Mouse (Mus musculus) heart, adult 11 months (tissue): ENCODE results near the gene Sirt5.

Experiments used
- DNase-seq: peaks from one replicate; pipeline ENCODE4 v3.0.0; 2022

Gene Sirt5

DNA sequence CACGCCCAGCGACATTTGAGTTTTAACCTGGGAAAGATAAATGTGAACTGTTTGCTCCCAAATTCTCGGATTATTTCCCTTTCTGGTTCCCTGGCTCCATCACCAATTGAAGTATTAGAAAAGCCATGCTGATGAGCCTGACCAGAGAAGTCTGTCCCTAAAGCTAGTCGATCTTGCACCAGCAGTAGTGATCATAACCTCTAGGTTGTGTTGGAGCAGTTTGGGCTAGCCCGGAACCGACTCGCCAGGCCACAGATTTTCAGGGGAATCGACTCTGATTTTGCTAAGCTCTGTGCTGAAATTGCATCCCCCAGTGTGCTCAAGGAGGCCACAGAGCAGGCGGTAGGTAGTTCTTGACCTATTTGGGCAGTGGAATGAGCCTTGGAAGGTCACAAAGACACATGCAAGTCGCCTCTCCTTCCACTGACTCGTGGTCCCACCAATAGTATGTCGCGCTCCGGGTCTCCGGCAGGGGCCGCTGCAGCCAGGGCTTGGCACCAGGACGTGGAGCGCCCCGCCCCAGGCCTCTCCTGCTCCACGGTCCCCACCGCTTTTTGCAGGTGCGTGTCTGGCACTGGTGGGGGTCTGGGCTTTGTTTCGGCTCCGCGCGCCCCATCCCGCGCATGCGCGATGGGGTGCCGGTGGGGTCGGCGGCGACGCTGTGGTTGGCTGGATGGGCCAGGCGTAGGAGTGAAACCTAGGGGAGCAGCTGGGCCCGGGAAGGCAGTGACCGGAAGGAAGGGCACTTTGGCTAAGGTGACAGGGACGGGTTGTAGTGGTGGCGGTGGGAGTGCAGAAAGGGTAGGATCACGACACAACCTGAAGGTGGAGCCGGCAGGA is at the start of gene Sirt5:
Sirt5 (plus strand) TSS at position 512 of the 840 bp plus-strand sequence.
- peak; percentile 99 for DNase-seq

GRCm38 (mm10) chr13:43317411-43317810 is 47.9 kb upstream of the Sirt5 start:
- no peak for DNase-seq

GRCm38 (mm10) chr13:43319396-43319795 is 45.9 kb upstream of the Sirt5 start:
- no peak for DNase-seq

DNA sequence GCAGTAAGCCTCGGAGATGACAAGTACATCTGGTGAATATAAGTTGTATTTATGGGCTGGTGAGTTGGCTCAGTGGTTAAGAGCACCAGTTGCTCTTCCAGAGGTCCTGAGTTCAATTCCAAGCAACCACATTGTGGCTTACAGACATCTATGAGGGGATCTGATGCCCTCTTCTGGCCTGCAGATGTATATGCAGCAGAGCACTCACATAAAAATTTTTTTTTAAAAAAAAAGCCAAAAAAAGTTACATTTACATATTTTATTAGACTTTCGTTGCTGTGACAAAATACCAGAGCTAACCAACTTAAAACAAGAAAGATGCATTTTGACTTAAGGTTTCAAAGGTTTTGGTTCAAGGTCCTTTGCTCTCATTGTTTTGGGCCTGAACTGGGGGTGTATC is 43.8 kb upstream of the Sirt5 start:
- DNase-seq: no peak

DNA sequence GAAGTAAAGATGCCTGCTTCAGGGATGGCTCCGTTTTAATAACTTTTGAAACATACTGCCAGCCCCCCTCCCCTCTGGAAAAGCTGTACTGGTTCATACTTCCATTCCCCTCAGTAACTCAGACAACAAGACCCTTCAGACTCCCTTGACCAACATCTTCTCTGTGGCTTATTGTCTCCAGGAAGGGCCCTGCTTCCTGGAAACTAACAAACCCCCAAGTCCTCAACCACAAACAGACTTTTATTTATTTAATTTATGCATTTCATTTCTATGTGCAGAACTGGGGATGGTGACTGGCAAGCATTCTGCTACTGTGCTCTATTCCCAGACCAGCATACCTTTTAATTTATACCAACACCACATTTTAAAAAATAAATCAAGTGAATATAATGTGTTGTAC is 39.9 kb upstream of the Sirt5 start:
- no peak for DNase-seq

- no peak for DNase-seq
Measured at GRCm38 (mm10) chr13:43331721-43332444, 33.4 kb upstream of the Sirt5 start.

- DNase-seq: no peak
Measured at GRCm38 (mm10) chr13:43332591-43332990, 32.7 kb upstream of the Sirt5 start.

DNA sequence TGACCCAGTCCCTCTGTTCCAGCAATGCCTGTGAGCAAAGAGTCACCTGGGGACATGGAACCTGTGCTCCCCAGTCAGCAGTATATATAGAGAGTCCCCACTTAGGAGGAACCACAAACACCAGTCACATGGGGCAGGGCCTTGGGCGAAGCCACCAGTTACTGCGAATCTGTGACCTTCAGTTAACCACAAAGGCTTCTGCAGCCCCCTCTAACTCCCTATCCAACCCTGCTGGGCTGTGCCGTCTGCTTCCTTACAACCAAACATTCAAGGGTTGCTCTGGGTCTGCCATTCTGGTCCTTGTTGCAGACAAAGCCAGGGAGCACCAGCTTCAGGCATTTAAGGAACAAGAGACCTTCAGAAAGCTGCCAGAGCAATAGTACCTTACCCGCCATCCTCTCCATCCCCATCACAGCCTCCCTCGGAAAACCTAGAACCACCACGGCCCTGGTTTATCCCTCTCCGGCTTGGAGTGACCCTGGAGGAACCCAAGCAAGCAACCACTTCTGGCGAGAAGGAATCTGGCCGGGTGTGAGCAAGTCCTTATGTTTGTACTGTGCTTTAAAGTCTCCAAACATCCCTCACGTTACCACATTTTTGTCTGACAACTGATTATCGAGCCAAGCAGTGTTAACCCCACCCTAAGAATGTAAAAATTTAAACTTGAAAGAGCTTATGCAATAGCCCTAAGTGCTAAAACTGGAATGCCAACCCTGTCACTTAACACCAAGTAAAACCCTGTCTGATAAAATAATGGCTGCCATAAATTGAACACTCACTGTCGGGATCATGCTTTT is 28.7 kb upstream of the Sirt5 start:
- no peak for DNase-seq

GRCm38 (mm10) chr13:43338001-43338400 is 27.3 kb upstream of the Sirt5 start:
- no peak for DNase-seq

DNA sequence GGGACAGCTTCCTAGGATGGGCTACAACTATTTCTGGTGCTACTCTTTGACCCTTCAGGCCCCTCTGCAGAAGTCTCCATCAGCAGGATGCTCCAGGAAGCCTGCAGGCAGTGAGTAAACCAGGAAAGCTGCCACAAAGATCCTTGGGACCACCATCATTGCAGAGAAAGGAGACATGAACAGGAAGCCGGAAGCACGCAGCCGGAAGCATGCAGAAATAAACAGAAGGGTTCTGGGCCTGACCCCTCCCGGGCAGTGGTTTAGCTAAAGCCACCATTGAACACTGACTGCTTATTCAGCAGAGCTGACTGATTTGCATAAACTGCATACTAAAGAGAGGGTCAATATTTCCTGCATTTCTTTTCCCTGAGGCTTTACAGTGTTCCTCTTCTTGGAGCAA is 26.7 kb upstream of the Sirt5 start:
- no peak for DNase-seq

- DNase-seq: no peak
Measured at GRCm38 (mm10) chr13:43346825-43347224, 18.5 kb upstream of the Sirt5 start.

GRCm38 (mm10) chr13:43349376-43349775 is 15.9 kb upstream of the Sirt5 start:
- DNase-seq: no peak

GRCm38 (mm10) chr13:43350489-43351169 is 14.7 kb upstream of the Sirt5 start:
- peak; percentile 93 for DNase-seq

DNA sequence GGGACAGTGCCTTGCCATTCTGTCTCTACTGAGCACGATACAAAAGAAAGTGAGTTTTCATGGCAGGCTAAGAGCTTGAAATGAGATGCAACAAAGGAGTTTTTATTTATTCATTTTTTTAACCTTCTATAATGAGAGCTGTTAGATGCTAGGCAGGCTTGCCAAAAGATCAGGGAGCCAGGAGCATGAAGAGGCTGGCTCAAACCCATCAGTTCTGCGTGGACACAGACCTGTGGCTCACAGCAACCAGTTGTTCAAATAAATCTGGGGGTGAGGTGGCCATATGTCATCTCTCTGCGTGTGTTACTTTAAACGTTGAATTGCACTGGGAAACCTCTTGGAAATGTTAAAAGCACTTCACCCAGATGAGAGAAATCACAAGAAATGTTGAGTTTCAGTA is 11.9 kb upstream of the Sirt5 start:
- no peak for DNase-seq

GRCm38 (mm10) chr13:43354362-43354761 is 10.9 kb upstream of the Sirt5 start:
- DNase-seq: no peak

DNA sequence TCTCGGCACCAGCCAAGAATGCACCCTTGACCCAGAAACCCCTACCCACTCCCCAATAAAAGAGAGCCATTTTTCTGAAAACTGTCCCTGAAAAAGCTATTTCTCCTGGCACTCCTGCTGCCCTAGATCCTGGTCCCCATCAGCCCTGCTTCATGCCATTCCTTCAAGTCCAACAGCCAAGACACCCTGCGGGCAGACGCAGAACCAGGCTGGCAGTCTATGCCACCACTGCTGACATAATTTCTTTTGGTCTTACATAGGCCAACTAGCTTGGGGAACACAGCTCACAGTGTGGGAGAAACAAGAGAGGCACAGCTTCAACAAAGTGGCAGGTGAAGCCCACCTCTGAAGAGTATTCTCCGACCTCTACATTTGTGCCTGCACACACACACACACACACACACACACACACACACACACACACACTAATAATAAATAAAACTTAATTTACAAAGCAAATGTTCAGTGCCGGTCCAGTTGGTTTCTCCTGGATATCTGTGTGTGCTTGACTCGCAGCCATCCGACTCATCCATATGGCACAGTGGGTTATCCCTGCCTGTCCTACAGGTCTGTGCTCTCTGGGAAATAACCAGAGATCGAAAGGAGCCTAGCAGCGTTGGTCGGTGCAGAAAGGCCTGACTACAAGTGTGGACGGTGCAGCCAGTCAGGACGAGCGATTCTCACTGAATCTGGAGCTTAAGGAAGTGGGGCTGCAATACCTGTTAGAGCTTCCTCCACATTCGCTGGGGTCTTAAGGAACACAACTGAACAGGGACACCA is 8.8 kb upstream of the Sirt5 start:
- no peak for DNase-seq

- no peak for DNase-seq
Measured at GRCm38 (mm10) chr13:43360534-43360933, 4.8 kb upstream of the Sirt5 start.

DNA sequence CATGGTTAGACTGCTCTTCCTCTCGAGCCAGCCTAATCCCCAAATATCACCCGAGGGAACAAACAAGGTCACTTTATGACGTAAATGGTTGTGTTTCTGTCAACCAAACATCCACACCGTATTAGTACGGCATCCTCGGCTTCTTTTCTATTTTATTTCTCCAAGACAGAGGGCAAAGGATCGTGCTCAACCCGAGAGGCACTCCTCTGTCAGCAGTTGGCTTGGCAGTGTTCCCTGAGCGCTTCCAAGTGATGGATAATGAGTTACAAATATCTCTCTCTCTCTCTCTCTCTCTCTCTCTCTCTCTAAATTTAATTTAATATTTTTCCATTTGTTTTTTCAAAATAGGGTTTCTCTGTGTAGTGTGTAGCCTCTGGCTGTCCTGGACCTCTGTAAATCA is 2.9 kb upstream of the Sirt5 start:
- DNase-seq: no peak

DNA sequence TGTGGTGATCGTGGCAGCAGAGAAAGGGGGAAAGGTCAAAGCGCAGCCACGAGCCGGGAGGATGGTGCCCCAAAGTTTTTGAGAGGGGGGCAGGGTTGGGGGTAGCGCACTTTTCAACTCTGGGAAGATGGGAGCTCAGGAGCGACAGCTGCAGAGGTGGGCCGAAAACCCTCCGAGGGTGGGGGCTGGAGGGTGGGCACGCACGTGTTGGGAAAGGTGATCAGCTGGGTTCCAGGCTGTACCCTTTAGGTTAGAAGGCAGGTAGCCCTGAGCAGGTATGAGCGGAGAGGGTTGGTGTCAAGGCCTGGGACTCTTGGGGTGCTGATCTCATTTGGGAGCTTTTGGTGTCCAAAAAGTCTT is 509 bp downstream of the Sirt5 start:
- no peak for DNase-seq

- DNase-seq: no peak
Measured at GRCm38 (mm10) chr13:43370063-43370462, 4.8 kb downstream of the Sirt5 start.

- no peak for DNase-seq
Measured at GRCm38 (mm10) chr13:43372892-43373291, 7.6 kb downstream of the Sirt5 start.

- DNase-seq: no peak
Measured at GRCm38 (mm10) chr13:43374205-43374604, 8.9 kb downstream of the Sirt5 start.
